Mouse (Mus musculus): ENCODE measurements around the gene Pdlim5. TPM values are rescaled to one million over a fixed set of nuclear protein-coding genes. Genes with fewer than 3 reads are reported as not detected.

Pdlim5 gene
- total RNA-seq, 2 experiments from 2014 or later = 21.3 to 23.4 TPM

DNA sequence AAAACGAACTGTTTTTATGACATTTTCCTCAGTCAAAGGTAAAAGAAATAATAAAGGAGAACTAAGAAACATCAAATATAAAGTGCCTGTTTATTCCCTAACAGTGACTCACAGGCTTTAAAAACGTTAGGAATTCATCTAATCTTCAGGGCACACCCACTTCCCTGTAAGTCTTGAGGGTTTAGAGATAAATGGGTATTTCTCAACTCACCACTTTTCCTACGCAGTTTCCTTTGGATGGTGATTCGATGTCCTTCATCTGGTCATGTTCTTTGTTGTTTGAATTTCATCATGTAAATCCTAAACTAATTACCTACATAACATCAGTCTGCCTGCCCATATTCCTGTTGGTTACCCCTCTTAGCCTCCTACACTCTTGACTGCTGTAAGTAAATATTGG lies 62.8 kb downstream of the Pdlim5 start:
- no peak overlapping the region for H3K4me3 ChIP-seq
- intact Hi-C loops (cut with DNase I) = no loop called here
- TF ChIP-seq CTCF (IDR thresholded peaks at IDR 0.05) = no peak

DNA sequence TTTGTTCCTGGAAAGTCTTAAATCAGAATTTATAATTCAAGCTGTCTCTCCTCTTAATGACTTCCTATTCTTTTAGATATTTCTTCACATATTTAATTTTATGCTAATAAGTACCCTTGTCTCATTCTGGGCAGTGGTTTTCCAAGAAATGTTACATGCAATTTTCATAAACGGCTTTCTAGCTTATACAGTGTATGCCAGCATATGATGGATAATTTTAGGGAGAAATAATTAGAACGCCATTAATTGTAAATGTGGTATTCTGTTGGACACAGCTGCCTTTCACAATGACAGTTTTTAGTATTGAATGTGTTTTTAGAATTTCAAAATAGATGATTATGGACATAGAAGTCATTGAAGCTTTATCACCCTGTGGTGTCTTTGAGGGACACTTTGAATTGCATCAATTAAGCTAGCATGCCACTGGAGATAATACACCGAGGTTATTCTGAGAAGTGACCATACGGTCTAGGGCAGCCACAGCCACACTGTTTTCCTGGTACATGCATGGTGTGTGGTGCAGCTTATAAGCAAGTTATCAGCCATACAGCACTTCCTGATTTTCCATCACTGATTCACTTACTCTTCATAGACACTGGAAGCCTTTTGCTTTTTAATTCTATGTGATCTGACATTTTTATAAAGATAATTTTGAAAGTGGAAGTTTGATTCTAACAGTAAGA lies 63.5 kb downstream of the Pdlim5 start:
- no peak overlapping the region for H3K4me3 ChIP-seq
- no peak overlapping the region for H3K27ac ChIP-seq
- intact Hi-C loops (cut with DNase I) = no loop called here
- DNase-seq (ENCODE audit: extremely low spot score in 1 of 2, low spot score in 2 of 2) = no peak
- TF ChIP-seq CTCF (IDR thresholded peaks at IDR 0.05) = no peak

More for the DNA sequence above, 62.8 kb downstream of the Pdlim5 start:
- DNase-seq (ENCODE audit: extremely low spot score in 1 of 2, low spot score in 2 of 2) = no peak
- no peak overlapping the region for H3K27ac ChIP-seq

DNA sequence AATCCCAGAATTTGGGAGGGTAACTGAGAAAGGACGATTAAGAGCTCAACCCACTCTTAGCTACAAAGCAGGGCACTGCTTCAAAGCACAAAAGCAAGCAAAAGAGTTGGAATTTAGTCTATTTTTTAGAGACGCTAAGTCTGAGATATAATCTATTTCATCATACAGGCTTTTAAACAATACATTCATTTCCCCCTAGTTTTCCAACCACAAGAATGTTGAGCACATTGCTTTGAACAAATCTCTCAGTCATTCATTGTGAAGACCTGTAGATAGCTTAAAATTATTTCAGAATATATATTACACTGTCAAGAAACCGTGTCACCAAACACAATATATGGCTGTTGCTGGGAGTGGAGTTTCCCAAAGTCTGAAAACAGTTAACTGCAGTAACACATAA lies 65.1 kb downstream of the Pdlim5 start:
- no peak for TF ChIP-seq CTCF (IDR thresholded peaks at IDR 0.05)
- intact Hi-C loops (cut with DNase I) = no loop called here

DNA sequence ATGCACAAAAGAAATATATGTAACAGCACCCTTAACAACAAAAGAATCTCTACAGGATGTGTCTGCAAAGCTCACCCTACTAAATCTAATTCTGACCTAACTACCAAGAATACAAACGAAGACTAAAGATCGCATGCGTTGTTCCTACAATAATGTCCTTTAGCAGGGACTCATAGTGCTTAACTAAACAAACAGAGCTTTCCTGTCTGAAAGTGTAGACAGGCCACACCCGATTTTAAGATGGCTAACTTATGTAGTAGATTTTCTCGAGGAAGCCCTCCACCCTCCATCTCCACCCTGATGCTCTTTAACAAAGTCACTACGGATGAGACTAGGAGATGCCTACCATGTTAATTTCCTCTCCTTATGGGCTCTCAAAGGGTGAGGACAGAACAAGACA lies 71.9 kb downstream of the Pdlim5 start:
- no peak for DNase-seq (ENCODE audit: extremely low spot score in 1 of 2, low spot score in 2 of 2)
- Histone ChIP-seq H3K27ac (no peak overlapping the region), H3K4me3 (no peak overlapping the region)
- intact Hi-C loops (cut with DNase I) = no loop called here
- no peak for TF ChIP-seq CTCF (IDR thresholded peaks at IDR 0.05)

More for the DNA sequence above, 65.1 kb downstream of the Pdlim5 start:
- Histone ChIP-seq H3K27ac (no peak overlapping the region), H3K4me3 (no peak overlapping the region)
- DNase-seq (ENCODE audit: extremely low spot score in 1 of 2, low spot score in 2 of 2) = no peak

DNA sequence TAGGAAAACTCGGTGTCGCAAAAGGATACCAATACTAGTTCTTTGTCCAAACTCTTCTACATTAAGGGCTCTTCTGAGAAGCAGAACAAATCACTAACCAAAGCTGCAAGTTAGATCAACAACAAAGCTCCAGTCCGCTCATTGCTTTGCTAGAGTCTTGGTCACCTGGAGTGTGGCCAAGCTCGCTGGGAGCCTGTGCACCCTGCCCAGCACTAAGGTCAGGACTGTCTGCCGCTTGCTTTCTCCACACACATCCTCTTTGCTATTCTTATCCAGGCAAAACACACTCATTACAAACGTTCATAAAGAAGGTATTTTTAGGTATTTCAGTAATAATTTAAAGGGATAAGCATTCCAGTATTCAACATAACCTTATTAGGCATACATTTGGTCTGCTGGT lies 73.6 kb downstream of the Pdlim5 start:
- DNase-seq (ENCODE audit: extremely low spot score in 1 of 2, low spot score in 2 of 2) = peak; percentile 24 to 41
- no peak for TF ChIP-seq CTCF (IDR thresholded peaks at IDR 0.05)
- Histone ChIP-seq H3K27ac (no peak overlapping the region), H3K4me3 (no peak overlapping the region)
- intact Hi-C loops (cut with DNase I) = no loop called here

DNA sequence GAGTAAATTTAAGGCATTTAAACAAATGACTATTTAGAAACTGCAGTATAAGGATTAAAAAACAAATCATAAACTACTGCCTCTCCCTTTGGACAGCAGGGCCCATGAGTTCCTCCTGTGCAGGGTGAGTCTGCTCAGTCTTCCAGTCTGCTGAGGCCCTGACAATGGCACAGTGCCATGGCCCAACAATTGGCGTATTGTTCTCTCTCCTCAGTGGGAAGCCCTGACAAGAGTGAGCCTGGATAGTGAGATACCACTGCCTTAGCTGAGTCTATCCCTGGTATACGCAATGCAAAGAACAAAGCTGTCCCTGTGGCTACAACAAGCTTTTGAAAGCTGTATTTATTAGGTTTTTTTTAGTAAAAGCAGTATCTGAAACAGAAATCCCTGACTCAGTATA lies 77.3 kb downstream of the Pdlim5 start:
- Histone ChIP-seq H3K4me3 (no peak overlapping the region), H3K27ac (peak overlapping the region; percentile 18; the same call in 1 of the 2 replicates)
- intact Hi-C loops (cut with DNase I) = no loop called here
- no peak for TF ChIP-seq CTCF (IDR thresholded peaks at IDR 0.05)
- peak; percentile 31 to 54 for DNase-seq (ENCODE audit: extremely low spot score in 1 of 2, low spot score in 2 of 2)

DNA sequence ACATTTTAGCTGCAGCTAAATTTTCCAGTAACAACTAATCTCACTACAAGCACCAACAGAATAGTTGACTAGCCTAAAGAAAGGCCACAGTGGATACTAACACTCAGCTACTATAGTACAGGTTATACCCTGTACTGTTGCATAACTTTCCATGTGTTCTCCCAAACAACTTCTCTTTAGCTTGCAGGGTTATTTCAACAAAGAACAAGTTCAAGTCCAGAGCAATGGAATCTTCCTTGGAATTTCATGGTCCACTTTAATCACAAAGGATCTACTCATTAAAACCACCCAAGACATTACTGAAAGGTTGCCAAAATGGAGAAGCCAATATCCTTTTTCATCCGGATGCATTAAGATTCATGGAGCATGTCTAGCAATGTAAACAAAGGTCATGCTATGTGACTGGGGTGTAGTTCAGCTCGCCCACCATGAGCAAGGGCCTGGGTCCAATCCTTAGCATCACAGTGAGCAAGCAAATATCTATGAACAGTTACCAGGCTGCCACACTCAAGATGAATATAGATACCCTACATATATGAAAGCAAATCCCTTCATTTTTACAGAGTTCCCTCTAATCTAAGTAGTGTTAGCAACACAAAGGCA lies 79.3 kb downstream of the Pdlim5 start:
- no peak overlapping the region for H3K27ac ChIP-seq
- no peak overlapping the region for H3K4me3 ChIP-seq
- no peak for DNase-seq (ENCODE audit: extremely low spot score in 1 of 2, low spot score in 2 of 2)
- intact Hi-C loops (cut with DNase I) = no loop called here
- TF ChIP-seq CTCF (IDR thresholded peaks at IDR 0.05) = no peak

DNA sequence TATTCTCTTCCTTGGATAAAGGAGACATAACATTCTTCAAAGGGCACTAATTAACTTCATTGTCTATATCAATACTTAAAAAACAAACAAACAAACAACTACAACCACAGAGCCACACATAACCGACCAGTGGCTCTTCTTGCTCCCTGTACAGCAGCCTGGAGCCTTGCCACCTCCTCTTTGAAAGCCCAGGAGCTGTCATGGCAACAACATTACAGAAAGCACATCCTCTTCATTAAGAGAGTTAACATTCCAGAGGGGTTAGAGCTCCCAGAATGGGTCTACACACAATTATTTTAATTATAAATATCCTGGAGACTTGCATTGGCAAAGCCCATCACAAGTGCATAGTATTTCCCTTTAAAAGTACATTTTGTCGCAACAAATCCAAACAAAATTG lies 84.4 kb downstream of the Pdlim5 start:
- no peak for TF ChIP-seq CTCF (IDR thresholded peaks at IDR 0.05)
- peak overlapping the region; percentile 10; the same call in 1 of the 2 replicates for H3K27ac ChIP-seq
- no peak for DNase-seq (ENCODE audit: extremely low spot score in 1 of 2, low spot score in 2 of 2)
- intact Hi-C loops (cut with DNase I) = loop anchor here (5.0 kb wide), 1 partner anchor 81 kb away; no protein-coding TSS in a partner anchor
- H3K4me3 ChIP-seq = no peak overlapping the region

DNA sequence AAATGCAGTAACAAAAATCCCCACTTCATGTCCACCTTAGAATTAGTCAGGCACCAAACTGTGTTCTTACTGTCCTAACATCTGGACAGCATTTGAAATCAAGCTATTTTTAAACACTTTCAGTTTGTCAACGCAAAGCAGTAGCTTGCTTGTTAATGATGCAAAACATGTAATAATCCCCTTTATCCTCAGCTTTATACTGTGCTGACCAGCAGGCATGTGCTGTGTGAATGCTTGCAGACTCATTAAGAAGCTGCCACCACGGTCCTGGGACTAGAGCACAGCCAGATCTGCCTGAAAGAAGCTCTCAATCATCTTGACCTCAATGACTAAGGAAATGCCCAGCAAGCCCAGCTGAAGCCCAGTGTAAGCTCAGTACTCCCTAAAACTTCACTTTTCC lies 85.0 kb downstream of the Pdlim5 start:
- intact Hi-C loops (cut with DNase I) = loop anchor here (5.0 kb wide), 1 partner anchor 82 kb away; no protein-coding TSS in a partner anchor
- H3K27ac ChIP-seq = peak overlapping the region; percentile 20; the same call in 1 of the 2 replicates
- DNase-seq (ENCODE audit: extremely low spot score in 1 of 2, low spot score in 2 of 2) = no peak
- H3K4me3 ChIP-seq = no peak overlapping the region
- no peak for TF ChIP-seq CTCF (IDR thresholded peaks at IDR 0.05)

DNA sequence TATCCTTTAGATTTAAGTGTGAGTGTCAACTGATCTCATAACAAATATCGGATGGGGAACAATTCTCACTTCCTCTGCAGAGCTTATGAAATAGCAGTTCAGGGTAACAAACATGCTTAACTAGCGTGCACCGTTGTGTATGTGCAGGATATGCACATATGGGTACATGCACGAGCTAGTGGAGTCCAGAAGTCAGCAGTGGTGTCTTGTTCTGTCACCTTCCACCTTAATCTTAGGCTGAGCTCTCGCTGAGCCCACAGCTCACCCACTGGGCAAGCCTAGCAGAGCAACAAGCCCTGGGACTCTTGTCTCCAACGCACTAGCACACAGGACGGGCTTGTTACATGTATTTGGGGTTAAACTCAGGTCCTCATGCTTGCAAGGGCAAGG lies 100.2 kb downstream of the Pdlim5 start:
- H3K27ac ChIP-seq = no peak overlapping the region
- no peak overlapping the region for H3K4me3 ChIP-seq
- no peak for DNase-seq (ENCODE audit: extremely low spot score in 1 of 2, low spot score in 2 of 2)
- intact Hi-C loops (cut with DNase I) = loop anchor here (1.0 to 5.0 kb wide), 3 partner anchors 102 to 181 kb away; partner anchors contain the start of gene Pdlim5
- no peak for TF ChIP-seq CTCF (IDR thresholded peaks at IDR 0.05)

DNA sequence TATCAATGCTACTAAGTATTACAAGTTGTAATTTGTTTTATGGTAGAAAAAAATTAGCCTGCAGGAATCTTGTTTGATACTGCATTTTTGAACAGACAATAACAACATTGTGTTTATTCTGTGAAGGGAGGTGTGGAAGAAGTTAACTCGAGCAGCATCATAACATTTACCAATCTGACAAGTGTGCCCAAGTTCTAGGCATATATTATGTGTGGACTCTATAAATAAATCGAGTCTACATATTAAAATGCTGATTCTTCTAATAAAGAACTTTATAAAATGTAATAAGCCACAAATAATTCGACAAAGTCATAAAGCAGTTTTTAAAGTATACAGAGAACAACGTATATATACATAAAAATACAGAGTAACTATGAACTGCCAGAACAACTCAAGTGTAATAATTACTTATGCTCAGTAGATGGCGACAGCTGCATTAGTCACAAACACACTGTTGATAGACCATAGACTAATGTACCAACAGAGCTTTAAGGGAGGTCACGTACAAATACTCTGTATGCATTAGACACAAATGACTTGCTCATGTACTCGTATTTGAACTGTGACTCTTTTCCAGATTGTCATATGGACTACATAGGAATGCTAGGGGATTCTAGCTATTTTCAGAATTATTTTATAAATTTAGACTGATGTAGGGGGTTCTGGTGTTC lies 100.7 kb downstream of the Pdlim5 start:
- Histone ChIP-seq H3K27ac (no peak overlapping the region), H3K4me3 (no peak overlapping the region)
- DNase-seq (ENCODE audit: extremely low spot score in 1 of 2, low spot score in 2 of 2) = no peak
- intact Hi-C loops (cut with DNase I) = loop anchor here (1.0 to 5.0 kb wide), 3 partner anchors 103 to 182 kb away; partner anchors contain the start of gene Pdlim5
- TF ChIP-seq CTCF (IDR thresholded peaks at IDR 0.05) = peak; percentile 88

DNA sequence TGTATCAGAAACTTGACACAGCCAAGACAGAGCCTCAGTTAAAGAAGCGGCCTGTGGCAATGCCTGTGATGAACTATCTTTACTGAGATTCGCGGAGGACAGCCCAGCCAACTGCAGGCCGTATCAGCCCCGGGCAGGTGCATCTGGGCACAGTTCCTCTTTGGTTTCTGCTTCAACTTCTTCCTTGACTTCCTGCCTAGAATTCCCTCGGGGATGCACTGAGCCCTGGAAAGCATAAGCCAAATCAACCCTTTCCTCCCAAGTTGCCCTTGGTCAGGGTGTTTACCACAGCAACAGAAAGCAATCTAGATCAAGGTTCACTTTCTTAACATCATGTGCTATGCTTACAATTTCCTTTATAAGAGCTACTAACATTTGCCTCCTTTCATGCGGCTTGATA lies 101.9 kb downstream of the Pdlim5 start:
- Histone ChIP-seq H3K4me3 (no peak overlapping the region), H3K27ac (no peak overlapping the region)
- no peak for DNase-seq (ENCODE audit: extremely low spot score in 1 of 2, low spot score in 2 of 2)
- intact Hi-C loops (cut with DNase I) = no loop called here
- TF ChIP-seq CTCF (IDR thresholded peaks at IDR 0.05) = no peak

Data from left cerebral cortex, adult 2 months (tissue).